Mouse (Mus musculus) CD4-positive, CD25-positive, alpha-beta regulatory T cell, adult 2 months (primary cell): ENCODE data around the gene Nrip3.

ENCODE experiments used
- DNase-seq: peaks from one replicate; pipeline ENCODE4 v3.0.0-alpha.2; 2012; ENCODE audit warnings: low read depth, low spot score

Gene Nrip3

GRCm38 (mm10) chr7:109767575-109768350 is 14.1 kb downstream of the Nrip3 start:
- no peak for DNase-seq

DNA sequence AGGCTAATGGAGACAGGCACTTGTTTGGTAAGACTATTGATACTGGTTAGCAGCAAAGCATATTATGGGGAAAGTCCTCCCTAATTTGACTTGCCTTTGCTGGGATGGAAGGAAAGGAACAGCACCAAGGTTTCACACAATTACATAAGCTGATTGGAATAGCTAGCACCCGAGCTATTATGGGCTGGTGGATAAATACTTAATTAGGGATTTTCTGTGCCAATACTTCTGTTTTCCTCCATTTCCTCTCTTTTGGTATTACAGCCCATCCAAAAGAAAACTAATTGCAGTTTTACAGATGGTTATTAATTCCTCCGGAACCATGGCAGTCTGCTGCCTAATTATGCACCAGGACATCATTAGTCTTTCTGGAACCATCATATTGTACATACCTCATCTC is 17.8 kb downstream of the Nrip3 start:
- DNase-seq = no peak

DNA sequence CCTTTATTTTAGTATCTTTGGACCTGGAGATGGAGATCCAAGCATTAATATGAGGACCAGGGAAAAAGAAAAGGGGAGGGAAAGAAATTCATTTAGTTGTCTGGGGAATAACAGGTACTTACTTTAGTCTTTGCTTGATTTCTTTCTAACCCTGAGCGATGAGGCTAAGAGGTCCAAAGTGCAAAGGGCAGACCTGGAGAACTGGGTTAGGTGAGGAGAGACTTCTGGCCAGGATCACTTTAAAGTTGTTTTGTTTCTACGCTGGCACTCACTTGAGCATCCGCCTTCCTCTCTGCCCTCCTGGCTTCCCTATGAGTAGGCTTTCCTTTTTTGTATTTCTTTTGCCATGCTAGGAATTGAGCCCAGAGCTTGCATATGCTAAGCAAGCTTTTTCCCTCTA is 25.5 kb downstream of the Nrip3 start:
- no peak for DNase-seq

GRCm38 (mm10) chr7:109754034-109754433 is 27.8 kb downstream of the Nrip3 start:
- no peak for DNase-seq

DNA sequence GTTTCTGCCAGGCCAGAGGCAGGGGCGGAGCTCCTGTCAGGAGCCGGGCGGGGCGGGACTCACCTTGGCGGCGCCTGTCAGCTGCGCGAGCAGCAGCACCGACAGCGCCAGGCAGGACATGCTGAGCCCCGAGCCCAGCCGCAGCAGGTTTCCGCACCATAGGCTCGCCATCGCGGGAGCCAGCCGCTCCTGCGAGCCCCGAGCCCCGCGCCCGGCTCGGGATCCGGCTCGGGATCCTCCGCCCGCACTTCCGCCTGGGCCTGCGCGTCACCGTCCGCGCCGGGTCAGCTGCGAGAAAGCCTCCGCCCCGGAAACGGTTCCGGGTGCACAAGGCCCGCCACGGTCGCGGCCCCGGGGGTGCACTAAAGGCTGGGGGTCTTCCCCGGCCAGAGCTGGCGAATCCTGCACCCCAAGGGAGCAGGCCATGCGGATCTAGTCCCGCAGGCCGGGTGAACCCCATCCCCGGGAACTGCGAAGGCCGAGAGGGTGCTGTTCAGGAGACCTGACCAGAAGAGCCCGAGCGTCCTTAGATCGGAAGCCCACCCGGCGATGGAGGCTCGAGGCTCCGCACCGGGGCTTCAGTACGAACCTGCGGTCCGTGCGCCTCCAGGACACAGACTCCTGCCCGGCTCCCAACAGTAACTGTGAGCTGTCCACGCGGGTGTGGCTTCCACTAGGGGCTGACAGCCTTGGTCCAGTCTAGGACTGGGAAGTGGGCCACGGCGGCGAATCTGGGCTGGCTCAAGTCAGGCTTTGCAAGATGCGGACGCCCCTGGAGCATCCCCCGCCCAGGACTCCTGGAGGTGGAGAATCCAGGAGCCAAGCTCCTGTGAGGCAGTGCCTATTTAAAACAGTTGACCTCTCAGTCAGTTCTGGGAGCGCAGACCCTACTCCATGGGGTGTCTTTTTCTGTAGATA is 29.6 kb downstream of the Nrip3 start, which contains the start of gene Tmem9b:
Gene Tmem9b, minus strand, starts transcription at position 868 of the 918 bp plus-strand sequence.
- peak; percentile 85 for DNase-seq

GRCm38 (mm10) chr7:109751427-109752007 is 30.3 kb downstream of the Nrip3 start:
- DNase-seq = no peak

DNA sequence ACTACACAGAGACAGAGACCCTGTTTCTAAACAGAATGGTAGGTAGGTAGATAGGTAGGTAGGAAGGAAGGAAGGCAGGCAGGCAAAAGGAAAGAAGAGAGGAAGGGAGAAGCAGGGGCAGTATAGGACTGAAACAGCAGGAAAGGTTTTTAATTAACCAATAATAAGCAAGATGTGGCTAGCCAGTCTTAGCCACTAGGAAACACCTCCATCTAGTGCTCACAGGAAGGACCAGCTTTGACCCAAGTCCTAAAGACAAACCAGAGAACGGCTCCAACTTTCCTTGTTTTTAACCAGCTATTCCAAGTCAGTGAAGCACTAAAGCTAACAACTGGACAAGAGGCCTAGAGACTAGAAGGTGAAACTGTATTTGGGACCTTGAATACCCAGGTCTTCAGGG is 34.1 kb downstream of the Nrip3 start:
- no peak for DNase-seq

DNA sequence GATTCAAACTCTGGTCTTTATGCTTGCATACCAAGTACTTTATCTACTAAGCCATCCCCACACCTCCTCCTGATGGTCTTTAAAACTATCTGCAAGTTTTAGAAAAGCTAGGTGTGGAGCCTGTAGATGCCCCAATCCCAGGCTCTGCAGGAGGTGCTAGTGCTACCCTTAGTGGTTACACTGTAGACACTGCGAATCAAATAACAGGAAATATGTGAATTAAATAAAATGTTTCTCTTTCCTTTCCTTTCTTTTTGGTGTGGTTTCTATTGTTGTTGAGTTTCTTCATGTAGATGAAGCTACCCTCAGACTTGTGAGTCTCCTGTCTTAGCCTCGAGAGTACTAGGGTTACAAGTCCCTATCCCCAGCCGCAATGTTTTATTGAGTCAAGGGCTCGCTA is 40.1 kb downstream of the Nrip3 start:
- DNase-seq = peak; percentile 38

DNA sequence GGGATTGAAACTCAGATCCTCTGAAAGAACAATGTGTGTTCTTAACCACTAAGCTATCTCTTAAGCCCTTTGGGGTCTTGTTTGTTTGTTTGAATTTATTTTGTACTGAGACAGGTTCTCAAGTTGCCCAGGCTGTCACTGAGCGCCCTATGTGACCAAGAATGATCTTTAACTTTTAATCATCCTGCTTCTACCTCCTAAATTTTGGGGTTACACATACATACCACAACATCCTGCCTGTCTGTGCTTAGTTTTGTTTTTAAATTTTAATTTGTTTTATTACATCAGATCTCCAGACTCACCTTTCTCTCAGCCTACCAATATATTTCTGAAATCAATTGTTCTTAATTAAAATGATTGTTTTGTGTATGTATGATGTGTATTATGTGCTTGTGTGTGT is 40.8 kb downstream of the Nrip3 start:
- peak; percentile 27 for DNase-seq

GRCm38 (mm10) chr7:109739822-109740370 is 41.9 kb downstream of the Nrip3 start:
- DNase-seq = no peak

- DNase-seq = no peak
Observed at GRCm38 (mm10) chr7:109734806-109735205, 47.0 kb downstream of the Nrip3 start.

DNA sequence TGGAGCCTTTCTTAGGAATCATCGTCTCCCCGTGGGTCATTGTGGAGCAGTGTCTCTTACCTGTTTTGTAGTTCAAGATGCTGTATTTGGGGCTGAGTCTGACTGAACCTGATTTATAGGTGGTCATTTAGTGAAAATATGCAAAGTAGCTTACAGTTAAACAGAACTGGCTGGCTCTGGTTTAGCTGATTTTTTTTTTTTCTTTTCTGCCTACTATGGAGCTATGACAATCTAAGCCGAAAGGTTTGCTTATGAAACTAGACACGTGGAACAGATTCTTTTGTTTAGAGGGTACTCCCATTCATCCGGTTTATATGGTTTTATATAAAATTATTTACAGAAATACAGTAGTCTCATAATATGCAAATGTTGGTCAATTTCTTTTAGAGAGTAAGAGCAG is 50.2 kb downstream of the Nrip3 start, which contains the start of gene Ascl3:
Gene Ascl3, minus strand, starts transcription at position 101 of the 400 bp plus-strand sequence.
- no peak for DNase-seq

GRCm38 (mm10) chr7:109723697-109724096 is 58.1 kb downstream of the Nrip3 start, which contains the start of gene BC051019:
Gene BC051019, minus strand, starts transcription at chr7:109723850.
- no peak for DNase-seq

GRCm38 (mm10) chr7:109723114-109723513 is 58.7 kb downstream of the Nrip3 start:
- no peak for DNase-seq

DNA sequence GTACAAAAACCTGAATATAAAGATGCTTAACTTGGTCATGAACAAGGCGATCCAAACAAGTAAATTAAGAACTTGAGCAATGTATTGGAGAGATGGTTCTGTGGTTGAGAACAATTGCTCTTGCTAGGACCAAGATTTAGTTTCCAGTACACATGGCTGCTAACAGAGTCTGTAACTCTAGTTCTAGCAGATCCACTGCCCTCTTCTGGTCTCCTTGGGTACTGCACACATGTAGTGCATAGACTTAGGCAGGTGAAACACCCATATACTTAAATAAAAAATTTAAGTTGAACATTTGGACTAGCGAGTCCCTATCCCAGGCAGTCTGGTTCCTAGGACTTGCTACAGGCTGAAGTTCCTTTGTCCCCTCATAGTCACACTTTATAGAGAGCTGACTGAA is 59.2 kb downstream of the Nrip3 start:
- peak; percentile 45 for DNase-seq

GRCm38 (mm10) chr7:109719286-109719685 is 62.5 kb downstream of the Nrip3 start:
- DNase-seq = peak; percentile 37

DNA sequence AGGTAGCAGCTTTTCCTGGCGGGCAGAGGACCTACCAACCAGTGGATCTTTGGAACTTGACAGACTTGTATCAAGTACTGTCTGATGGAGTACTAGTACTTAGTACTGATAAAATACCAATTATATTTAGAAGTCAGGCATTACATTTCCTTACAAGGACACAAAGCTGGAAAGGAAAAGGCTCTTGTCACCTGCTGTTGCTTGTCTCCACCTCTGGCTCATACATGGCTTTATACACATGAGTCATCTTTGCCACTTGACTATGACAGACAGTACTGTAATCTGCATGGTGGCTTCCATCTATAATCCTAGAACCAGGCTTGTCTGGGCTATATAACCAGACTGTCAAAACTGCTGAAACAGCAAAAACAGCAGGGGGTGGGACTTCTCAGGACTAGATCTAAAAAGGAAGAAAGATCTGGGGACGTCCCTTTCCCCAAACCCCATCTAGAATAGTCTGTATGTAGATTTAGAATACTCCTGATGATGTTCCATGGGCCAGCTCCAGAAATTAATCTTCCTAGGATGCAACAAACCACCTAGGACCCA is 68.3 kb downstream of the Nrip3 start:
- DNase-seq = no peak

DNA sequence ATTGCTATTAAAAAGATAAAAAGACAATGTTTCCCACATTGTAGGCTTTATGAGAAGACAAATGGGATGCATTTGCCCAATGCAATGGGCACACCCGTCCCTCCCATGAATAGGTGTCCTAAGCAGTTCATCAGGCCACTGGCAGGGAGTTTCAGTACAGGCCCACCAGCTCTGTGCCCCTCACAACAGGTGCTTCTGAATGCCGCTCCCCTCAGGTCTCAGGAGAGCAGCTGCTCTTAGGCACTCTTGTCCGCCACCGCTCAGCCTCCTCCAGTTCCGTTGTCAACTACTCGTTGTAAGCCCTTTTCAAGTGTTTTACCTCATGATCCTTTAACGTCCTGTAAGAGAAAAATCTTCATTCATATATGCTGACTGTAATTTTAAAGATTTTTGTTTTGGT is 69.6 kb downstream of the Nrip3 start:
- DNase-seq = no peak

DNA sequence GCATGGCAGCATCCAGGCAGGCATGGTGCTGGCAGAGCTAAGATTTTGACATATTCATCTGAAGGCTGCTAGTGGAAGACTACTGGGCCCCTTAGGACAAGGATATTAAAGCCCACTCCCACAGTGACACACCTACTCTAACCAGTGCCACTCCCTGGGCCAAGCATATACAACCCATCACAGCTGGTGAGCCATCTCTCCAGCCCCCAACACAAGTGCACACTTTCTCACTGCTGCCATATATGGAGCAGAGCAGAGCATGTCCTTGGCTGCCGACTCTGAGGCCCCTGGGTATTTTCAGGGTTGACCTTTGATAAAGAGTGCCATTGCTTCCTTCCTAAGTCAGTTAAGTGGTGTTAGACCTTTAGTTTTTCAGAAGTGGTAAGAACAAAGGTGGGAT is 71.8 kb downstream of the Nrip3 start:
- DNase-seq = no peak

GRCm38 (mm10) chr7:109708961-109709382 is 72.9 kb downstream of the Nrip3 start:
- DNase-seq = no peak
